Mouse (Mus musculus): ENCODE data around the gene Med19. TPM values are rescaled to one million over a fixed set of nuclear protein-coding genes. Genes with fewer than 3 reads are reported as not detected.

Med19 gene
- polyA plus RNA-seq, 2 experiments = 20.4 to 33.6 TPM

- ATAC-seq (ENCODE audit: low FRiP score, low read depth) (peak; percentile 94), DNase-seq (ENCODE audit: low spot score) (peak; percentile 93)
- H3K36me3 ChIP-seq (ENCODE audit: control insufficient read depth, insufficient read depth, low read length) = no peaks in the 10 kb centered on the region
- H3K27me3 ChIP-seq (ENCODE audit: control insufficient read depth, insufficient read depth, low read length) = no peaks in the 10 kb centered on the region
- TF ChIP-seq POLR2A (IDR thresholded peaks at IDR 0.05; ENCODE audit: borderline replicate concordance, extremely low read depth, insufficient read depth, insufficient read length) = no peak
- peak overlapping the region; percentile 85 for H3K27ac ChIP-seq (replicated peaks; ENCODE audit: low read depth, low read length)
- no peaks in the 10 kb centered on the region for H3K9me3 ChIP-seq (ENCODE audit: control insufficient read depth, low read length)
- WGBS = 0% methylated on average over 2 of the region's 2 CpGs
- peaks cover 50% of the 10 kb centered on the region for H3K4me1 ChIP-seq (ENCODE audit: control insufficient read depth, insufficient read depth, low read length)
- H3K4me2 ChIP-seq (replicated peaks; ENCODE audit: low read depth, low read length, severe bottlenecking) = peak overlapping the region; percentile 37
- no peak overlapping the region for H3K9ac ChIP-seq (ENCODE audit: low read depth, low read length, severe bottlenecking)
- no peak overlapping the region for H3K4me3 ChIP-seq (replicated peaks; ENCODE audit: low read length)
These were observed 42.6 kb upstream of the Med19 start for GRCm38 (mm10) chr2:84635611-84636010.

- peak overlapping the region; percentile 37 for H3K4me2 ChIP-seq (replicated peaks; ENCODE audit: low read depth, low read length, severe bottlenecking)
- no peaks in the 10 kb centered on the region for H3K27me3 ChIP-seq (ENCODE audit: control insufficient read depth, insufficient read depth, low read length)
- peak overlapping the region; percentile 85 for H3K27ac ChIP-seq (replicated peaks; ENCODE audit: low read depth, low read length)
- TF ChIP-seq POLR2A (IDR thresholded peaks at IDR 0.05; ENCODE audit: borderline replicate concordance, extremely low read depth, insufficient read depth, insufficient read length) = no peak
- no peaks in the 10 kb centered on the region for H3K36me3 ChIP-seq (ENCODE audit: control insufficient read depth, insufficient read depth, low read length)
- DNase-seq (ENCODE audit: low spot score) (no peak), ATAC-seq (ENCODE audit: low FRiP score, low read depth) (no peak)
- H3K4me1 ChIP-seq (ENCODE audit: control insufficient read depth, insufficient read depth, low read length) = peaks cover 50% of the 10 kb centered on the region
- H3K9me3 ChIP-seq (ENCODE audit: control insufficient read depth, low read length) = no peaks in the 10 kb centered on the region
- H3K9ac ChIP-seq (ENCODE audit: low read depth, low read length, severe bottlenecking) = 0 out of 2 replicates have a peak overlapping the region, but pooled peaks have one; percentile 21
- 27% methylated on average over 8 of the region's 8 CpGs for WGBS
- H3K4me3 ChIP-seq (replicated peaks; ENCODE audit: low read length) = no peak overlapping the region
These were observed 41.9 kb upstream of the Med19 start for GRCm38 (mm10) chr2:84636231-84636741.

- Histone ChIP-seq H3K36me3 (ENCODE audit: control insufficient read depth, insufficient read depth, low read length) (no peaks in the 10 kb centered on the region), H3K4me1 (ENCODE audit: control insufficient read depth, insufficient read depth, low read length) (peaks cover 50% of the 10 kb centered on the region), H3K9ac (ENCODE audit: low read depth, low read length, severe bottlenecking) (no peak overlapping the region), H3K4me3 (replicated peaks; ENCODE audit: low read length) (no peak overlapping the region), H3K9me3 (ENCODE audit: control insufficient read depth, low read length) (no peaks in the 10 kb centered on the region), H3K27ac (replicated peaks; ENCODE audit: low read depth, low read length) (peak overlapping the region; percentile 85; the same call in 1 of the 2 replicates), H3K27me3 (ENCODE audit: control insufficient read depth, insufficient read depth, low read length) (no peaks in the 10 kb centered on the region), H3K4me2 (replicated peaks; ENCODE audit: low read depth, low read length, severe bottlenecking) (peak overlapping the region; percentile 8; the same call in 1 of the 2 replicates)
- no peak for TF ChIP-seq POLR2A (IDR thresholded peaks at IDR 0.05; ENCODE audit: borderline replicate concordance, extremely low read depth, insufficient read depth, insufficient read length)
- WGBS = 37% methylated on average over 6 of the region's 7 CpGs
- ATAC-seq (ENCODE audit: low FRiP score, low read depth) = no peak
- DNase-seq (ENCODE audit: low spot score) = peak; percentile 59
These were observed 40.6 kb upstream of the Med19 start for GRCm38 (mm10) chr2:84637452-84638165.

- H3K9me3 ChIP-seq (ENCODE audit: control insufficient read depth, low read length) = no peaks in the 10 kb centered on the region
- H3K27ac ChIP-seq (replicated peaks; ENCODE audit: low read depth, low read length) = 0 out of 2 replicates have a peak overlapping the region, but pooled peaks have one; percentile 26
- H3K9ac ChIP-seq (ENCODE audit: low read depth, low read length, severe bottlenecking) = no peak overlapping the region
- 56% methylated on average over 5 of the region's 5 CpGs for WGBS
- ATAC-seq (ENCODE audit: low FRiP score, low read depth) (no peak), DNase-seq (ENCODE audit: low spot score) (no peak)
- H3K4me1 ChIP-seq (ENCODE audit: control insufficient read depth, insufficient read depth, low read length) = peaks cover 45% of the 10 kb centered on the region
- no peak overlapping the region for H3K4me3 ChIP-seq (replicated peaks; ENCODE audit: low read length)
- H3K36me3 ChIP-seq (ENCODE audit: control insufficient read depth, insufficient read depth, low read length) = no peaks in the 10 kb centered on the region
- H3K4me2 ChIP-seq (replicated peaks; ENCODE audit: low read depth, low read length, severe bottlenecking) = no peak overlapping the region
- no peak for TF ChIP-seq POLR2A (IDR thresholded peaks at IDR 0.05; ENCODE audit: borderline replicate concordance, extremely low read depth, insufficient read depth, insufficient read length)
- no peaks in the 10 kb centered on the region for H3K27me3 ChIP-seq (ENCODE audit: control insufficient read depth, insufficient read depth, low read length)
These were observed 39.6 kb upstream of the Med19 start for GRCm38 (mm10) chr2:84638428-84639220.

GRCm38 (mm10) chr2:84640833-84641232 is 37.4 kb upstream of the Med19 start:
- Histone ChIP-seq H3K36me3 (ENCODE audit: control insufficient read depth, insufficient read depth, low read length) (no peaks in the 10 kb centered on the region), H3K27me3 (ENCODE audit: control insufficient read depth, insufficient read depth, low read length) (no peaks in the 10 kb centered on the region), H3K9ac (ENCODE audit: low read depth, low read length, severe bottlenecking) (no peak overlapping the region), H3K4me3 (replicated peaks; ENCODE audit: low read length) (no peak overlapping the region), H3K4me2 (replicated peaks; ENCODE audit: low read depth, low read length, severe bottlenecking) (no peak overlapping the region), H3K4me1 (ENCODE audit: control insufficient read depth, insufficient read depth, low read length) (peaks cover 27% of the 10 kb centered on the region), H3K9me3 (ENCODE audit: control insufficient read depth, low read length) (no peaks in the 10 kb centered on the region), H3K27ac (replicated peaks; ENCODE audit: low read depth, low read length) (no peak overlapping the region)
- ATAC-seq (ENCODE audit: low FRiP score, low read depth) (0 out of 2 replicates have a peak, but pooled peaks have one; percentile 25), DNase-seq (ENCODE audit: low spot score) (no peak)
- TF ChIP-seq POLR2A (IDR thresholded peaks at IDR 0.05; ENCODE audit: borderline replicate concordance, extremely low read depth, insufficient read depth, insufficient read length) = no peak

All from limb, embryonic 14.5 days (tissue).